Mouse (Mus musculus) activated CD4-positive, CD25-positive, alpha-beta regulatory T cell, adult 4 months (primary cell): Measurements from ENCODE around the gene Spata9. TPM values are rescaled to one million over a fixed set of nuclear protein-coding genes. Genes with fewer than 3 reads are reported as not detected.
"Not testable (repeated sequence)": the region's sequence is repeated elsewhere in the genome, so short reads cannot be mapped to it uniquely, and the experiment has no call there.

Experiments used
- ATAC-seq: one replicate; pipeline ENCODE4 v1.8.0; 2017
- polyA plus RNA-seq, 2 experiments: library from polyadenylated mRNA; unstranded; fragments of 100-300 nt; shearing (Covaris generic); gene quantifications; one replicate each; pipeline ENCODE4 v1.2.1; 2017

The Spata9 gene
- polyA plus RNA-seq, result under 1 TPM in 1 of 2 experiments, not detected in 1; 0.48 TPM

GRCm38 (mm10) chr13:75966850-75967249 lies at the start of gene Spata9:
TSS of gene Spata9 (plus strand) at chr13:75967150.
- ATAC-seq, result no peak

DNA sequence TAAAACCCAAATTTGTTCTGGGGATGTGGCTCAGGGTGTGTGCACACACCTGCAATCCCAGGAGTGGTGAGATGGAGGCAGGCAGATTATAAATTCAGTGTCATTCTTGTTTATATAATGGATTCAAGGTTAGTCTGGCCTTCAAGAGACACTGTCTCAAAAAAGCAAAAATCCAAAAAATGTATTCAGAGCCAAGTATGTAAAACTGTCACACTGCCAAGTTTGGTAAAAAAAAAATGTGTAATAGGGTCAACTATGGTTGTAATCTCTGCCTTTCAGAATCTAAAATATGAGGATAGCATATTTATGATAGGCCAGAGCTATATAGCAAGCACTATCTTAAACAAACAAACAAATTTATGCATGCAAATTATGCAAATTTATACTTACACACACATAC lies 39.0 kb upstream of the Spata9 start:
- no peak for ATAC-seq

GRCm38 (mm10) chr13:75929071-75929470 lies 37.9 kb upstream of the Spata9 start:
- not testable (repeated sequence) for ATAC-seq

DNA sequence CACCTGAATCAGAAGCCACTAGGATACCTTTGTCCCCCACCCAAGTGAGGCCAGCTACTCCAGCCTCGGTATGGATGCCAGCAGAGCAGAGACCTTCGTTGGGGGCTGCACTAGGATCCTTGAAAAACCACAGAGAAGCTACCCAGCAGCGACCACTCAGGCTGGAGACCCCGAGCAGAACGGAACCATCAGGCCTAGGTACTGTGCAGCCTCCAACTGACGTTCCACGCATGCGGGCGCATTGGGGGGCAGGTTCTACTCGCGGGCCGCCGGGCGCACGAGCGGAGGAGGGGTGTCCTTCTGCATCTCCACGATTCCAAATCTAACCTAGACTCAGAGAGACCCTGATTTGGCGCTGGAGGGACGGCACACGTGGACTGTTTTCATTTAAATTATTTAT lies 36.9 kb upstream of the Spata9 start:
- ATAC-seq, result no peak

DNA sequence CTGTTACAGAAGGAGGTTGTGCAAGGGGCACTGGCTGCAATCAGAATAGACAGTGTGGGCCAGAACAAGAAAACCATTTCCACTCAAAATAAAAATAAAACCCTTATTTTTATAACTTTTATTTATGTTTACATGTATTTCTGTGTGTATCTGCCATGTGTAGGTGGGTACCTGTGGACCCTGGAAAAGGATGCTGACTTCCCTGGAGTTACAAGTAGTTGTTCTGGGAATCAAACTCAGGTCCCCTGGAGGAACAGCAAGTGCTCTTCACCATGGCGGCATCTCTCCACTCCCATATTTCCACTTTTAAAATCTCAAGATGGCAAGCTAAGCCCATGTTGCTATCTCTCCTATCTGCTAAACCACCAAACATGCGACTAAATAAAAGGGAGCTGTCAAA lies 36.3 kb upstream of the Spata9 start:
- no peak for ATAC-seq

DNA sequence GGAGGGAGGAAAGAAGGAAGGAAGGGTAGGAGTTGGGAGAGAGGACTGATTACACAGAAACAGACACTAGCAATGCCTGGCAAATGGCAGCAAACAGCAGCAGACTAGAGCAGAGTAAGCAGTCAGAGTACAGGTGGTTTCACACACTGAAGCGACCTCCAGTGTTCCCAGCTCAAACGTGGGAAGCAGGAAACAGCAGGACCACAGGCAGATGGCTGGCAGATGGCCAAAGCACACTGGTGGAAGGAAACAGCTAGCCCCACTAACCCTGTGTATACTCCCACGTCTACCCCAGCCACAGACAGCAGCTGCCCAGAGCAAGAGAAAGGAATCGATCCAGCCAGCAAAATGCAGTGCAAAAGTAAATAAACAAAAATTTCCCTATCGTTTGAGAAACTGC lies 35.9 kb upstream of the Spata9 start:
- ATAC-seq, result no peak

DNA sequence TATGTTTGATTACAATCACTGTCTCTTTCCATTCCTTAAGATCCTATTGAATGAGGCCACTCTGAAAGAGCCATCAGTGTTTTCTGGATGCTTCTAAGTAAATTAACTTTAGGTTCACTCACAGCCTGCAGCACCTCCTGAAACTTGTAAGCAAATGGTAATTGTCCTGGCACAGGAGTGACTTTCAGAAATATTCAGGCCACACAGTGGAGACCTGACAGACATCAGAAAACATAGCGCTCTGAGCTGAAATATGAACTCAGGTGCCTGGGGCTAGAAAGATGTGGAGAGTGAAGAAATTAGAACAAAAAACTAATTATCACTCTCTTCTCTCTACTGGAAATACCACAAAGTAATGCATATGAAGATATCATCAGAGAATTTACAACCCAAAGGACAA lies 33.7 kb upstream of the Spata9 start:
- ATAC-seq, result no peak

DNA sequence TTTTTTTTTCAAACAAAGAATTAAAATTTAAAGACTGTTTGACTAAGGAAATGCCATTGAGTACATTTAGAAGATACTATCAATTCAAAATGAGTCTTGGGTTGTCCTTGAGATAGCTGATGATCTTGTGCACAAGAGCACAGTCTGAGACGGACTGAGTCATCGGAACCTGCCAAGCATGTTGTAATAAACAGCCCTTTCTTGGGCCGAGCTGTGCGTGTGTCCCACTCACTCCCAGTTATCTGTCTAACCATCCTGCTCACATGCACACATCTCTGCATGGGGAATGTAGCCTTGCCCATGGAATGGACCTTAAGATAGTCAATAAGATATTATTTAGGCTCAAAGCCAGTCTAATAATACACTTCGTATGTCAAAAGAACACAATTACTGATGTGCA lies 28.1 kb upstream of the Spata9 start:
- ATAC-seq, result no peak

GRCm38 (mm10) chr13:75940791-75941517 lies 26.0 kb upstream of the Spata9 start:
- no peak for ATAC-seq

- no peak for ATAC-seq
Observed at GRCm38 (mm10) chr13:75941518-75942295, 25.2 kb upstream of the Spata9 start.

DNA sequence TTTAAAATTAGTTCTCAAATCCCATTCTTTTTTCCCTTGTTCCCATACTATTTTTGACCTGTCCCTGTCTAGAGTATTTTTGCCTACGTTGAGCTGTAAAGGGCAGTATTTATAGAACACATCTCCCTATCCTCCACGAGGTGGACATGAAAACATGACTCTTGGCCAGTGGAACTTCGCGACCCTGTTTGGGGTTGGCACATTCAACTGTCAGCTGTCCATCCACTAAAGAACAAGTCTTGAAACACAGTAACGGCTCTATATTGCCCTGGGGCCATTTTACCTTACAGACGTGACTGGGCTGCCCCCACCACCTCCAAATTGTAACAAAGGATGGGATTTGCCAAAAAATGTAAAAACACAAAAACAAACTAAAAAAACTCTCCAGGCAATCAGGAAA lies 24.2 kb upstream of the Spata9 start:
- ATAC-seq, result no peak

GRCm38 (mm10) chr13:75943189-75944043 lies 23.5 kb upstream of the Spata9 start, which contains the start of gene Rhobtb3:
TSS of gene Rhobtb3 (minus strand) at chr13:75943925.
- ATAC-seq, result peak; percentile 19

DNA sequence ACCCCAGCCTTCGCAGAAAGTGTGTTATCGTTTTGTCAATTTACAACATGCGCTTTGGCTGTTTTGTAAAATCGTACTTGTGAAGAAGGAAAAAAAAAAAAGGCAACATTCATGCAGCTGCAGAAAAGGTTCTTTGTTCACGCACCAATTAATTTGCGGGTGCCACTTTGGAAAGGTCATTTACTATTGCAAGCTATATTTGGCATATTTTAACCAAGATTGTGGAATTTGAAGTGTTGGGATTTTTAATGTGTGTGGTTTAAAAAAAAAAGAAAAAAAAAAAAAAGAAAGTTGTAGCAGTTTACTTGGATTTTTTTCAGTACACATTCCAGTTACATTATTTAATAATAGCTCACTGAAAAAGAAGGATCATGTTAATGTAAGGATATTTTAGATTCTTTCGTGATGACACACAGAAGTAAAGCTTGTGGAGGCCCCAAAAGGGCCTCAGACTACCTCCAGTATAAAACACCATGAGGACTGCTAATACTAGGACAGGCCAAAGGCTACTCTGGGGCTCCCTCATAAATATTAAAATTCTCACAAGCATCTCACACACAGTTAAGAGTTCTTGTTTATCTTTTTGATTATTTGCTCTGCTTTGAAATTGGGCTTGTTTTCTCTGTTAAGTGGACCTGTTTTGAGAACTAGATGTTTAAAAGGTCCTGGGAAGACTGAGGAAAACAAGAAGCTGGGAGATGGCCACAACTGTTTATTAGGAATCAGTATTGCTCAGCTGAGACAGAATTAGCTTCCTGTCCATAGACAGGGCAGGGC lies 22.7 kb upstream of the Spata9 start:
- no peak for ATAC-seq

DNA sequence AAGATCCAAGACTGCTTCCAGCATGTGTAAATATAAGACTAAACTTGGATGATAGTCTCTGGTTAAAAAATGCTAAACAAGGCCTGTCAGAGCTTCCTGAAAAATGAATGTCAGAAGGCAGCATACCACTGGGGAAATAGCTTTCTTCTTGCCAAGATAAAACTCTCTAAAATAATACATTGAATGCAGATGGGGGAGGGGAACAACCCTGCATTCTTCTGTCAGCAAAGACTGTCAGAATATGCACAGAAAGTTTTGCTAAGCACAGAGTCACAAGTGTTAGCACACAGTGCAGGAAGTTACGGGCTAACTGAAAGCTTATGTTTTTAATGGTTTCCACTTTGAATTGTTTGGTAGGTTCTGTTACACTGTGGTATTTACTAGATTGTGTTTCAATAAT lies 16.7 kb upstream of the Spata9 start:
- ATAC-seq, result no peak

- no peak for ATAC-seq
Observed at GRCm38 (mm10) chr13:75955357-75955992, 11.5 kb upstream of the Spata9 start.

GRCm38 (mm10) chr13:75974481-75974880 lies 7.5 kb downstream of the Spata9 start:
- ATAC-seq, result no peak

GRCm38 (mm10) chr13:75975629-75976028 lies 8.7 kb downstream of the Spata9 start:
- no peak for ATAC-seq

DNA sequence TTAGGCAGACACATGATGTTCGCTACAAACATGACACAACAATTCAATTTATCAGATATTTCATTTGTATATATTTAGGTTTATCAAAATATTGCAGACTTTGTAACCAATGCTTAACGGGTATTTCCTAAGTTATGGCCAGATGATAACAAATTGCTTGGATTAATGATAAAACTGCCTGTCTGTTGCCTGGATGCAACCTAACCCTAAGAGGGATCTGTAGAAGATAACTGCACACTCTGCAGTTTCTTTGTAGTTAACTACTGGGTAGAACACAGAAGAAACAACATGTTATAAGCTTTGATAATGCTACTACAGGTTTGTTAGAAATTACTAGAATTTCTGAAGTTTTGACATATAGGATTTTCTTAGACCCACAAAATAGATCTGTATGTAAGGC lies 9.3 kb downstream of the Spata9 start:
- ATAC-seq, result no peak

GRCm38 (mm10) chr13:75976649-75977048 lies 9.7 kb downstream of the Spata9 start:
- ATAC-seq, result no peak

- peak; percentile 46 for ATAC-seq
Observed at GRCm38 (mm10) chr13:75981901-75982300, 15.0 kb downstream of the Spata9 start.

DNA sequence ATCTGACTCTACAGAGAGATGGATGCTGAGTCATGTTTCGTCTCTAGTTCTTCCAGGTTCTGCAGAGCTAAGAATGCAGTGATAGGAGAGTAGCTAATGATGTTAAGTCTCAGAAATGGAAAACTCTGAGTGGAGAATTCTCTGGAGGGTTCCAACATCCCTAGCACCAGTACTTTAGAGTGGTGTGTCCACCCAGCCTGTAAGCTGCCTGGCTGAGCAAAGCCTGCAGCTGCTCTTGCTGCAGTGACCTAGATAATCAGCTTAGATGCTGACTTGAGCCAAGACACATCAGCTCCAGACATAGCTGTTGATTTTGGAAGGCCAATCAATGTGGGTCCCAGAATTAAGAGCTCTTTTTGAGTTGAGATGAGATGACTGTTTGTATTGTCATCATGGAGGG lies 21.1 kb downstream of the Spata9 start:
- ATAC-seq, result no peak
